Mouse (Mus musculus): ENCODE measurements around the gene Slc6a15.

Gene Slc6a15

GRCm38 (mm10) chr10:103367371-103368295, at the start of gene Slc6a15:
Slc6a15 (plus strand) TSS chr10:103367783.
- DNase-seq (ENCODE audit: low read depth in 1 of 2, low spot score in 2 of 2) = no peak

GRCm38 (mm10) chr10:103321941-103322340, 45.6 kb upstream of the Slc6a15 start:
- DNase-seq (ENCODE audit: low read depth in 1 of 2, low spot score in 2 of 2) = no peak

DNA sequence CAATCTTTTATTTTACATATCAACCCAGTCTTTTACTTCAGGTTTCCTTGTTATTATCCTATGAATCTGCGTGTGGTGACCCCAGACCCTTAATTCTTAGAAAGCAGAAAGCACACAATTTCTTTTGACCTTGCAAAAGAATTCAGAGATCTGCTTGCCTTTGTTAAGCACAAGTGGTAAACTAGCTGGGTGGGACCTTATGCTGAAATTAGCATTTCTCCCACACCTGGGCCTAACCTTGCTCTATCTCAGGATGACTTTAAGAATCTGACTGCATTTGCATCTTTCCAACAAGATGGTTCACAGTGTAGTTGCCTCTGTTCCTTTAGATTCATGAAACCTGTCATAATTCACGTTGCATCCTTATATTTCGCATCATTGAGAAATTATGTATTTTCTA, 44.2 kb upstream of the Slc6a15 start:
- DNase-seq (ENCODE audit: low read depth in 1 of 2, low spot score in 2 of 2) = no peak

- no peak for DNase-seq (ENCODE audit: low read depth in 1 of 2, low spot score in 2 of 2)
Observed at GRCm38 (mm10) chr10:103334306-103334705, 33.3 kb upstream of the Slc6a15 start.

GRCm38 (mm10) chr10:103339928-103340327, 27.7 kb upstream of the Slc6a15 start:
- no peak for DNase-seq (ENCODE audit: low read depth in 1 of 2, low spot score in 2 of 2)

- DNase-seq (ENCODE audit: low read depth in 1 of 2, low spot score in 2 of 2) = no peak
Observed at GRCm38 (mm10) chr10:103346797-103347196, 20.8 kb upstream of the Slc6a15 start.

GRCm38 (mm10) chr10:103368296-103369080, 905 bp downstream of the Slc6a15 start:
- no peak for DNase-seq (ENCODE audit: low read depth in 1 of 2, low spot score in 2 of 2)

GRCm38 (mm10) chr10:103369081-103369420, 1.5 kb downstream of the Slc6a15 start:
- DNase-seq (ENCODE audit: low read depth in 1 of 2, low spot score in 2 of 2) = no peak

DNA sequence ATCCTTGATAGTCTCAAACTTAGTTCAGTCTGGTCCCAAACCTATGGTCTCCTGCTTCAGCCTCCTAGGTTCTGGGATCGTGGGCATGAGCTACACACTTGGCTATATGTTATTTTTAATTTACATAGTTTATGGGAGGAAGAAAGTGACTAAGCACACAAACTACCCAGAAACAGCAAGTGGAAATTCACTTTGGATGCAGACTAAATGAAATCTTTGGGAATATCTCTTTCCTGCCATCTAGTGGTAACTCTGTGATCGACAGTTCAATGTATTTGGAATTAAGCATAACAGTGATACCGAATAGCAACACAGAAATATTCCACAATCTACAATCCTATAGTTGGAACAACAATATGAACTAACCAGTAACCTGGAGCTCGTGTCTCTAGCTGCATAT, 34.6 kb downstream of the Slc6a15 start:
- no peak for DNase-seq (ENCODE audit: low read depth in 1 of 2, low spot score in 2 of 2)

GRCm38 (mm10) chr10:103427717-103428116, 60.1 kb downstream of the Slc6a15 start:
- DNase-seq (ENCODE audit: low read depth in 1 of 2, low spot score in 2 of 2) = no peak

DNA sequence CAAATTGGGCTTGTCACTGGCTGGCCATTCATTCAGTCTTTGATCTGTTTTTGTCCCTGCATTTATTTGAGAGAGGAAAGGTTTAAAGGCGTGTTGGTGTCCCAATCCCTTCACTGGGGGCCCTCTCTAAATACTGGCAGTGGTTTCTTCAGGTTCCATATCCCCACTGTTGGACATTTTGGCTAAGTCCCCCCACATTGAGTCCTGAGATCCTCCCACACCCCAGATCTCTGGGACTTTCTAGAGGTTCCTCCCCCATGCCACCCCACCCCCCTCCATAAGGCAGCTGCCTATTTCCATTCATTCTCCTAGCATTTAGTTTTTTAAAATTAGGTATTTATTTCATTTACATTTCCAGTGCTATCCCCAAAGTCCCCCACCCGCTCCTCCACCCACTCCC, 75.0 kb downstream of the Slc6a15 start:
- DNase-seq (ENCODE audit: low read depth in 1 of 2, low spot score in 2 of 2) = no peak

DNA sequence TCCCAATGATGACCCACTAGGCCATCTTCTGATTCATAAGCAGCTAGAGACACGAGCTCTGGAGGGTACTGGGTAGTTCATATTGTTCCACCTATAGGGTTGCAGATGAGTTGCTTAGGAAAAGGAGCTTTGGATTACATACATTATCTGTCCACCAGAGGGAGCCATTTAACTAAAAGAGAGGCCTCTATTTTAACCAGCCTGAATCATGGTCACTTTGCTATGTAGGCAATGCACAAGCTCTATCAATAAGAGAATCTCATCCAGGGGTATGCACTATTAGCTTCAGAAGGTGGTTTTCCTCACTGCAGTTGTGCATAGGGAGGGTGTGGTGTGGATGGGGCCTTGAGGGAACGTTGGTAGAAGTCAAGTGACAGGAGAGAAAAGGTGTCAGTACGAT, 75.5 kb downstream of the Slc6a15 start:
- DNase-seq (ENCODE audit: low read depth in 1 of 2, low spot score in 2 of 2) = no peak

- DNase-seq (ENCODE audit: low read depth in 1 of 2, low spot score in 2 of 2) = no peak
Observed at GRCm38 (mm10) chr10:103448340-103448739, 80.8 kb downstream of the Slc6a15 start.

DNA sequence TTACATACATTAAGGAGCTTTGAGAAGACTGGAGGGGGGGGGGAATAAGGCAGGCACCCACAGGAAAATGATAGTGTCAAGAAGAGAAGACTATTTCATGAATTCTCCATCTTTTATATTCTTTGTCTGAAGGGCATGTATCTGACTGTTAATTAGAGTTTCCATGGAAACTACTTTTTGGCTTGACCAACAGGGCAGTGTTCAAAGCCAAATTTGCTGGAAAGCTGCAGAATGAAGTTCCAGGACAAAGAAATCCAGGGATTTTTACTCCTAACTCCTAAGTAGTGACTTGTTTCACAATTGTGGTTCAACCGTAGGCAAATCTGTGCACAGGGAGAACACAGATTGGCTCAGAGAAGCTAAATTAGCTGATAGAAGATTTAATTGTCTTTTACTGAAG, 90.3 kb downstream of the Slc6a15 start:
- no peak for DNase-seq (ENCODE audit: low read depth in 1 of 2, low spot score in 2 of 2)

All from monocyte, adult 2 months (primary cell).